Mouse (Mus musculus): ENCODE measurements around the gene Robo1.
A peak's percentile ranks its signal among the peaks of the same experiment; 100 is the strongest.

The Robo1 gene

DNA sequence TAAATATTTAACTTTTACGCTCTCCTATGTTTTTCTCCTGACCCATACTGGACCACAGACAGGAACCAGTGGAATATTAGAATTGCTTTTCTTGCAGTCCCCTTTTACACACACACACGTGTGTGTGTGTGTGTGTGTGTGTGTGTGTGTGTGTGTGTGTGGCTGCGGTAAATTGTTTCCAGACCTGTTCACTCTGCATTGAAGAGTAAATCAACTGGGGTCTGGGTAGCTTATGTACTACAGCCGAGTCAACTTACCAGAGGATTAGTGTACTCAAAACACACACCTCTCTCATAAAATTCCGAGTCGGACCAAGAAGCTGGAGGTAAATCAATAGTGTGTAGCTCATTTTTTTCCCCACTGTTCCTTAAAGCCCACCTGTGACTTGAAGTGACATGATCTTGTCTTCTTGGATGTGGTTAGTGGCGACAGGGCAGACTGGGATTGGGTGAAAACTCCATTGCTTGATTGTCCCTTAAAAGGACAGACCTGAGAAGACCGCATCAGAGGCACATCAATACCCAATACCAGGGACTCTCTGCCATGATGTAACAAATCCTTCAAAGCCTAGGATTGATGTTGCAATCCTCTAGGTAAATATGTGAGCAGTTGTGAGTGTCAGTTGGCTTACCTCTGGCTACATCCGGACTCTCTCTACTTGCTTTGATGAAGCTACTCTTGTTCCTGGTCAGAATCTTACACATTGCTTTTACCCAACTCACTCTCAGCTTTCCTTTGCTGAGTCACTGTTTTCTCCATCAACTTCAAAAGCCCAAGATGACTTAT is 457.2 kb downstream of the Robo1 start:
- no peak for DNase-seq

GRCm38 (mm10) chr16:72769214-72769834 is 461.2 kb downstream of the Robo1 start:
- DNase-seq: no peak

GRCm38 (mm10) chr16:72772348-72772747 is 464.2 kb downstream of the Robo1 start:
- no peak for DNase-seq

- no peak for DNase-seq
Observed at GRCm38 (mm10) chr16:72773034-72773433, 464.9 kb downstream of the Robo1 start.

GRCm38 (mm10) chr16:72778520-72778919 is 470.4 kb downstream of the Robo1 start:
- no peak for DNase-seq

DNA sequence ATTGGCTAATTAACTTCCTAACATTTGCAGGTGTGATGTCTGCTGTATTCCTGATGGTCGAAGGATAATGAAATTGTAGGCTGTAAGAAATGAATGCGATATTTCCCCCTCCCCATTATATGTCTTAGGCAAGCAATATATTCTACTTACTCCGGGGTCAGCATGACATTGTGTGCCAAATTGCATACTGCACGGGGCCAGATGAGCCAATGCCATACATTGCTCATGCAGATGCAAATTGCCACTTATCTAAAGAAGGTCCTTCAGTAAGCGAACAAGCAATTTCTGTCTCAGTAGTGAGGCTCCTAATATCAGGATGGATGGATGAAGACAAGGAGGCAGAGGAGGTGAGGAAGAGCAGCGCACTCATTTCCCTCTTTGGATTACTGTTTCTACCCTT is 474.1 kb downstream of the Robo1 start:
- no peak for DNase-seq

DNA sequence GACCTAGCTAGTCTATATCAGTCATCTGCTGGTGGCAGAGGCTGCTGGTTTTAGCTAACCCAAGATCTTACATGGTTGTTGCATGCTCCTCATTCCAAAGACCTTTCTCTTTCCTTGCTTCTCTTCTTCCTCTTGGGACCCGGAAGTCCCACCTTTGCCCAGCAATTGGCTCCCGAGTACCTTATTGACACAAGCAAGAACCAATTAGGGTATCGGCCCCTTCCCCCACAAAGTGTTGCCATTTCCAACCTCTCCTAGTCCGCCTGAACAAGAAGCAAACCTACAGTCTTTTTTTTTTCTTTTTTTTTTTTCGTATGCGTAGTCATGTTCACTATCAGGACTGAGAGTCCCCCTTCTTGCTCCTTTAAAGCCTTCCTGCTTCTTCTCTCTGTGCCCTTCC is 478.0 kb downstream of the Robo1 start:
- DNase-seq: no peak

GRCm38 (mm10) chr16:72786636-72787035 is 478.5 kb downstream of the Robo1 start:
- DNase-seq: no peak

GRCm38 (mm10) chr16:72788017-72788416 is 479.9 kb downstream of the Robo1 start:
- no peak for DNase-seq

DNA sequence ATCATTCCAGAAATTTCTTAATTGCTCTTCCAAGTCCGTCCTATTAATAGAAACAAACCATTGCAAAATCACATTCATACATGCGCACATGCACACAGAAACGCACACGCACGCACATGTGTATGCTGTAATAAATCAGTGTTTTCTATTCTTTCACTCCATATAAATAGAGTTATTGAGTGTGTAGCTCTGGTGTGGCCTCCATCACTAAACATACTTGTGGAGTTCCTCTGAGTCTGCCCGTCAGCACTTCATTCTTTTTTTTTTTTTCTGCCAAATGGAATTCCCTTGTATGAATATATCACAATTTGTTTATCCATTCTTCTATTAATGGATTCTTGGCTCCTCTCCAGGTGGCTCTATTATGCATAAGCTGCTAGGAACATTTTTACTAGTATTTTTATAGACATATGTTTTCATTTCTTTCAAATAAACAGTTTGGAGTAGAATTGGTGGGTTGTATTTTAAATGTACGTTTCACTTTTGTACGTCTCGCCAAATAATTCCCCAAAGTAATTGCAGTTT is 483.1 kb downstream of the Robo1 start:
- DNase-seq: no peak

DNA sequence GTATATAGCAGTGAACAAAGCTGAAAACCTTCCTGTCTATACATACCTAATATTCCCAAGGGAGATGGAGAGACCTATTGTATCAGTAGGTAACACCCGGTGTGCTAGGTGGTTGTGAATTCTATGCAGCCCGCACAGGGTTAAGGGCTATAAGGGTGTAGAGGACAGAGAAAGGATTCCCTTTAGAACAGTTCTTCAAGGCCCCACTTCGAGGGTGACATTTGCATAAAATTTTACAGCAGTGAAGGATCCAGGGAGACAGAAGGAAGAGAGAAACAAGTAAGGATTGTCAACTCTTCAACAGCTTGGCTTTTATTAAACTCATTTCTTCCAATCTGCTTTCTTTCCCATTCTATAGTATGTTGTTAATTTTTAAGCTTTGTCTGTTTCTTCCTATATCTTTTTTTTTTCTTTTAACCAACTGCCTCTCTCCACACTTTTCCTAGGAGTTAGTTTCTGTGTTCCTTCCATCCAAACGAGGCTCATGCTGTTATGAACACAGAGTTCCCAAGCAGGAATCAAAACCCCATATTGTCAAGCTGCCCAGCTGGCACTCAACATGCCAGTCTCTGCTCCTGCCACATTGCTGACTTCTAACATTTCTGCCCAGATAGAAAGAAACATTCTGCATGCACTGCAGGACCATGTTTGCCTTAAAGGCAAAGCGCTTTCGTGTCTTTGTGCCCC is 486.7 kb downstream of the Robo1 start:
- peak; percentile 7 for DNase-seq

DNA sequence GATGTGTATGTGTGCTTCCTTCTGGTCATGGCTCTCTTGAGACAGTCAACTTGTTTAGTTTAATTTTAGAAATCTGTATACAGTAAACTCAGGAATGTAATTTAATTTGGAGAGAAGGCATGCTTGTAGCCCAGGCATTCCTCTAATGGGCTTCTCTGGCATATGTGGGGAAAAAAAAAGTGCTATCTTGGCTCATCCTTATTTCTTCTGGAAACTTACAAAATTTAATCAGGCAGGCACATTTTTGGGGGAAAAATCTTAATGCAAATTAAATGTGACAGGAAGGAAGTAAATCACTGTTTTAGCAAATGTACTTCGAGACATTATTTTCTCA is 487.2 kb downstream of the Robo1 start:
- no peak for DNase-seq

GRCm38 (mm10) chr16:72798405-72798949 is 490.4 kb downstream of the Robo1 start:
- no peak for DNase-seq

GRCm38 (mm10) chr16:72800121-72800749 is 492.1 kb downstream of the Robo1 start:
- DNase-seq: peak; percentile 19

- no peak for DNase-seq
Observed at GRCm38 (mm10) chr16:72800788-72801187, 492.7 kb downstream of the Robo1 start.

- peak; percentile 18 for DNase-seq
Observed at GRCm38 (mm10) chr16:72808351-72808750, 500.2 kb downstream of the Robo1 start.

DNA sequence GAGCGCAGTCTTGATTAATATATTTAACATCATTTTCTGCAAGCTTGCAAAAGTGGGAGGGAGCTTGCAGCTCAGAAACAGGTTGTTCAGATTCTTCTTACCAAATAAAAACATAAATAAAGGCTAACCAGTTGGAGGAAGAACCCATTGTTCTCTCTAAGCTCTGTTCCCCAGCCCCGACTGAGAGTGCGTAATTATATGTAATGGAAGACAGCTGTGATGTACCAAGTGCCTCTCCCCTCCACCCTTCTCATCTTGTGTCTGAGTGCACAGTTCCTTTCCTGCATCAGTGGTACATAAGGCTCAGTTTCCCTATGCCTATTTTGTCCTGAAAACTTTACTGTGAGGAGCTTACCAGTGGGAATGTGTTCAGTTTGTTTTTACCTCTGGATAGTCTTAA is 502.8 kb downstream of the Robo1 start:
- no peak for DNase-seq

GRCm38 (mm10) chr16:72811494-72811893 is 503.4 kb downstream of the Robo1 start:
- DNase-seq: no peak

DNA sequence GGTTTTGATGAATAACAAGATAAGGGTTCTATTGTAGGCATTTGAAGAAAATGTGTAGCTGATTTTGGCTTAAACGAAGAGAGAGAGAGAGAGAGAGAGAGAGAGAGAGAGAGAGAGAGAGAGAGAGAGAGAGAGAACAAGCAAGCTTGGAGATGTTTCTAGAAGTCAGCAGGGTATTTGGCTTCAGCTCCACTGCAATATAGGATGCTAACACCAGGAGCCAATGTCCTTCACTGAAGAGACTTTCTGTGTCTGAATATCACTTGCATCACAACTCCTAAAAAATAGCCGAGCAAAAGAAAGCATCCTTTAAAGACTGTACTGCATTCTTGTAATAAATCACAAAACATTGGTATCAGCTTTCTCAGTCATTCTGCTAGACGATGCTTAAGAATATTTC is 503.8 kb downstream of the Robo1 start:
- DNase-seq: no peak

DNA sequence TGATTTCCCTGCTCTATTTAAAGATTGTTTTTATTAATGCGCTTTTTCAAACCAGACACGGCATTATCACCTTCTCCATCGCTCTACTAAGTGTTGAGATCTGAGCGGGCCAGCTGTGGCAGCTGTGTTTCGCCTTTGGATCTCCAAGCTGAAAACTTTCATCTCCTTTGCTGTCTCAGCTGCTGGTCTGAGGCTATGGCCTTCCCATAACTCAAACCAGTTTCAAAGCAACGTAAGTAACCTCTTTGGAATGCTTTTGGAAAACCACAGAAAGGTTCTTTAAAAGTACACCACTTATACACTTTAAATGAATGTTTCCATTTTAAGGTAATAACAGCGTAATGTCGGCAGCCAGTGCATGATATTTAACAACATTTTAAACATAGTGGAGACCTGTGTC is 520.3 kb downstream of the Robo1 start:
- DNase-seq: no peak

DNA sequence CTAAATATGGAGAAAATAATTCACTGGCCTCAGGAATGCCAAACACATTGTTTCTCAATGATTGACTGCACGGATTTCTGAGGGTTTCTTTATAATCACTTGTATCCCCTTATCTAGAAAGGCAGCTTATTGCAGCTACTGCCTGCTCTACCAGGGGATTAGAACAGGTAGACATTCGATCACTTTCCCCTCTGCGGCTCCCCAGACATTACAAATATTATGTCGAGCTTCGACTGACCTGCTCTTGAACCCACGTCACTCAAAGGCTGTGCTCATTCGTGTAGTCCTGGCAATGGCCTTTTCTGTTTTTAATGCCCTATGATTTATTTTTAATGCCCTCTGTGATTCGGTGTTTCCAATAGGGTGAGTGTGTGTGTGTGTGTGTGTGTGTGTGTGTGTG is 521.4 kb downstream of the Robo1 start:
- no peak for DNase-seq

DNA sequence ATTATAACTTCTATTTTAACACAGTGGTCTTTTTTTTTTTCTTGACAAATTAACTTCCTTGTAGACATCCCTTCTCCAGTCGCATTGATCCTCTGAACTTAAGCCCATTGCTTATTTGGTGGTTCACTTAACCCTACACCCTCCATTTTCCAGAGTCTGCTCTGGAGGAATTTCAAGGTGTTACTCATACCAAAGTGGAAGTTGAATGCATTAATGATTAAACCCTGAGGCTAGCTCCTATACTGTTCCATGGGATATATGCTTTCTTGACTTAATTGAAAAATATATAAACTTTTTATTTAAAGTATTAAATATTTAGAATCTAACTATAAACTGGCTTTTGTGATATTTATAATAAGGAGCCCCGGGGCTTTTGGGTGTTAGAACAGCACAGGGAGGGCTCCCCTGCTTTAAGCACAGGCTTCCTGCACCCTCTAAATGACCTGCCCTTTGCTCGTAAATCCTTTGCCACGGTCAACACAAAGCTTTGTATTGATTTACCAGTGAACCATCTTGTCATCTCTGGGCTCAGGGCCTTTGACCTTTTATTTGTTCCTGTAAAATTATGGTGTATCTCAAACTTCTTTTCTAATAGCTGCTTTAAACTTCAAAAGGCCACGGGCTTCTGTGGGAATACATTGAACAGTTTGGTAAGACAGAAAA is 522.4 kb downstream of the Robo1 start:
- DNase-seq: no peak

- DNase-seq: no peak
Observed at GRCm38 (mm10) chr16:72834266-72834665, 526.2 kb downstream of the Robo1 start.

All from lung, postnatal 36 days (tissue).